Mouse (Mus musculus) lung, postnatal 4 days (tissue): ENCODE measurements at regions not wholly inside any gene's neighbourhood (a gene's known extent, or its start where the extent isn't known, plus 50 kb on each side); places are given as distances from the start of the nearest gene placed in this dataset.
A peak's percentile ranks its signal among the peaks of the same experiment; 100 is the strongest.

ENCODE experiments used
- DNase-seq, 2 experiments: peaks; one replicate each; pipeline ENCODE4 v3.0.0; 2021

GRCm38 (mm10) chrX:142456022-142456421, 65.7 kb upstream of the Acsl4 start:
- no peak for DNase-seq

GRCm38 (mm10) chrX:142464174-142464573, 73.8 kb upstream of the Acsl4 start:
- DNase-seq, result peak; percentile 16 to 28

GRCm38 (mm10) chrX:142464756-142465155, 74.4 kb upstream of the Acsl4 start:
- no peak for DNase-seq

GRCm38 (mm10) chrX:142467850-142468256, 77.5 kb upstream of the Acsl4 start:
- DNase-seq, result no peak

- no peak for DNase-seq
Observed at GRCm38 (mm10) chrX:142468388-142468787, 78.1 kb upstream of the Acsl4 start.

- no peak for DNase-seq
Observed at GRCm38 (mm10) chrX:142469048-142469634, 78.8 kb upstream of the Acsl4 start.

- DNase-seq, result no peak
Observed at GRCm38 (mm10) chrX:142470083-142470482, 79.7 kb upstream of the Acsl4 start.

- no peak for DNase-seq
Observed at GRCm38 (mm10) chrX:142481203-142481815, 91.0 kb upstream of the Acsl4 start.

GRCm38 (mm10) chrX:142488078-142488477, 97.7 kb upstream of the Acsl4 start:
- no peak for DNase-seq

- DNase-seq, result peak; percentile 37 to 55
Observed at GRCm38 (mm10) chrX:142490093-142490717, 99.9 kb upstream of the Acsl4 start.

GRCm38 (mm10) chrX:142501094-142501493, 110.8 kb upstream of the Acsl4 start:
- no peak for DNase-seq

GRCm38 (mm10) chrX:142504962-142505361, 114.6 kb upstream of the Acsl4 start:
- no peak for DNase-seq

- no peak for DNase-seq
Observed at GRCm38 (mm10) chrX:142507475-142507874, 117.1 kb upstream of the Acsl4 start.

GRCm38 (mm10) chrX:142516406-142517131, 126.2 kb upstream of the Acsl4 start:
- DNase-seq, result peak; percentile 15 to 30

GRCm38 (mm10) chrX:142517205-142517604, 126.9 kb upstream of the Acsl4 start:
- DNase-seq, result no peak

- DNase-seq, result no peak
Observed at GRCm38 (mm10) chrX:142521063-142521462, 130.7 kb upstream of the Acsl4 start.

- DNase-seq, result peak in 1 of 2 experiments; percentile 35
Observed at GRCm38 (mm10) chrX:142526953-142527352, 136.6 kb upstream of the Acsl4 start.

GRCm38 (mm10) chrX:142529892-142530291, 139.6 kb upstream of the Acsl4 start:
- no peak for DNase-seq

GRCm38 (mm10) chrX:142534780-142535179, 144.4 kb upstream of the Acsl4 start:
- peak in 1 of 2 experiments; percentile 42 for DNase-seq

- DNase-seq, result no peak
Observed at GRCm38 (mm10) chrX:142535540-142535939, 145.2 kb upstream of the Acsl4 start.

- DNase-seq, result no peak
Observed at GRCm38 (mm10) chrX:142535954-142536353, 145.3 kb upstream of the Tmem164 start.

- DNase-seq, result no peak
Observed at GRCm38 (mm10) chrX:142537259-142537963, 143.8 kb upstream of the Tmem164 start.

- DNase-seq, result peak; percentile 39 to 70
Observed at GRCm38 (mm10) chrX:142540264-142540663, 140.9 kb upstream of the Tmem164 start.
